Mouse (Mus musculus) liver, postnatal 0 days (tissue): ENCODE measurements around the gene Ktn1.

ENCODE experiments used
- CTCF ChIP-seq: sonication (generic); IDR thresholded peaks from 2 replicates; pipeline ENCODE4 v1.5.1; 2016; ENCODE audit warnings: antibody characterized with exemption, low read depth
- EP300 ChIP-seq: IDR thresholded peaks from 2 replicates; pipeline ENCODE4 v1.6.1; 2016; ENCODE audit warnings: antibody characterized with exemption, low read depth, mild to moderate bottlenecking

GRCm38 (mm10) chr14:47751422-47752205 is 103.4 kb downstream of the Ktn1 start:
- TF ChIP-seq CTCF, result peak; percentile 81
- TF ChIP-seq EP300, result no peak
